Mouse (Mus musculus): ENCODE results near the gene Mrpl55. TPM values are rescaled to one million over a fixed set of nuclear protein-coding genes. Genes with fewer than 3 reads are reported as not detected.
A peak's percentile ranks its signal among the peaks of the same experiment; 100 is the strongest.

The Mrpl55 gene
- polyA plus RNA-seq (2014; fragmentation: Nextera tagmentation; extraction: Ambion mirVana): 89.9 and 100 TPM in 2 replicates

DNA sequence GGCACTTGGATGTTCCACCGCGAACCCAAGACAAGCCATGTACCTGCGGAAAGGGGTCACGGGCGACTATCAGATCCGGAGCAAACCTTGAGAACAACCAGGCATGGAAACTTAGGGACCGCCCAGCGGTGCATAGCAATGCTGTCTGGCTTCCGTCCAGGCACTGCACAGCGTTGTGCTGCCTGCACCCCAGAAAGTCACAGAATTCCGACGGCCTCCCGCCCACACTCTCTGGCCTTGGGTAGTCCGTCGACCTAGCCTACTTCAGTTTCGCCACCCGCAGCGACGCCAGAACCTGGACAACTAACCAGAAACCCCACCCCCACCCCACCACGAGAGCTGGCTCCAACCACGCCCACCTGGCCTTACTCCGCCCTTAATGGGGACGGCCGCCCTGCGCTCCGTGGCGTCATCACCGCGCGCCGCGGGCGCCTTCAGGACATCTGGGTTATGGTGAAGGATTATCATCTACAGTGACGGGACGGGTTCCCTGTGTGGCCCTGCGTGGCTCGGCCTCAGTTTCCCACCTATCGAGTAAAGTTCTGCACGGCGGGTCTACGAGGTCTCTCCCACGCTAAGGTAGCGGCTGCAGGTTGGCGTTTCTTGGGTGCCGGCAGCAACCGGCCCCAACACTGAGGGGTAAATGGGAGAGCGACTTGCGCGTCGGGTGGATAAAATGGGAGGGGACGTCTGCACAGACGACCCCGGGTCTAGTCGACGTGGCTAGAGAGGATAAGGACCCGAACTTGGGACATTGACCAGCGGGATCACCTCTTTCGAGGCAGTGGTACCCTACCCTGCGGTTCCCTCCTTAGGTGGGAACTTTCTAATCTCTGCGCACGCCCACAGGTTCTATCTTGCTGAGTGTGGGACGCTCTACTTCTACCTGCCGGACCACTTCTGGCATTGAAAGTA is at the start of gene Mrpl55:
Gene Mrpl55, plus strand, starts transcription at position 406 of the 915 bp plus-strand sequence.
- Histone ChIP-seq H3K9ac (peak within 1 kb of the TSS; percentile 84), H3K4me3 (ENCODE audit: low read depth, low read length) (peak within 1 kb of the TSS; percentile 90), H3K4me2 (peak within 1 kb of the TSS; percentile 94), H3K27me3 (ENCODE audit: insufficient read depth, low read length) (no peaks in the 10 kb centered on the region), H3K9me3 (ENCODE audit: low read depth, low read length) (no peaks in the 10 kb centered on the region), H3K36me3 (ENCODE audit: insufficient read depth) (peaks cover 41% of the 10 kb centered on the region), H3K27ac (ENCODE audit: low read depth) (peak within 1 kb of the TSS; percentile 69; the same call in 1 of the 2 replicates), H3K4me1 (ENCODE audit: insufficient read depth) (peaks cover 8% of the 10 kb centered on the region; the same call in 1 of the 2 replicates)
- TF ChIP-seq CTCF (IDR thresholded peaks at IDR 0.05; ENCODE audit: low read depth): no peak
- under 1% methylated on average over 63 of the region's 63 CpGs for WGBS
- ATAC-seq (ENCODE audit: insufficient read depth) (peak; percentile 91), DNase-seq (peak; percentile 98)

DNA sequence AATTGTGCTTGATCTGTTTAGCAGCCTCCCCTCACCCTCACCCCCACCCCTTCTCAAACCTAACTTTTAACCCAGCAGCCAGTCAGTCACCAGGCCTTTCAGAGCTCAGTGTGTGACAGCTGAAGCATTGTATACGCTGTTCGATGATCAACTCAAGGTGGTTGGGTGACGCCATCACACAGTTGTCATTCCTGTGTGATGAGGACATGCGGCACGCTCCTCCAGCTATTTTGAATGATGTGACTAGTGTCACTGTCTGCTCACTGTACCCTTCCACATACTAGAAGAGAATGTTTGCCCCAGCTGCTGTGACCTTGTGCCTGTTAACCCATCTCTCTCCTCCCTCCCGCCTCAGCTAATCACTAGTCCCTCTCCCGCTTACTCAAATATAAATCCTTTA is 48.1 kb upstream of the Mrpl55 start:
- peaks cover 7% of the 10 kb centered on the region; the same call in 1 of the 2 replicates for H3K36me3 ChIP-seq (ENCODE audit: insufficient read depth)
- WGBS: 45% methylated on average over 7 of the region's 7 CpGs
- no peak overlapping the region for H3K4me3 ChIP-seq (ENCODE audit: low read depth, low read length)
- H3K27ac ChIP-seq (ENCODE audit: low read depth): no peak overlapping the region
- H3K9ac ChIP-seq: no peak overlapping the region
- DNase-seq (no peak), ATAC-seq (ENCODE audit: insufficient read depth) (no peak)
- no peaks in the 10 kb centered on the region for H3K9me3 ChIP-seq (ENCODE audit: low read depth, low read length)
- H3K27me3 ChIP-seq (ENCODE audit: insufficient read depth, low read length): no peaks in the 10 kb centered on the region
- TF ChIP-seq CTCF (IDR thresholded peaks at IDR 0.05; ENCODE audit: low read depth): no peak
- H3K4me2 ChIP-seq: no peak overlapping the region
- no peaks in the 10 kb centered on the region for H3K4me1 ChIP-seq (ENCODE audit: insufficient read depth)

DNA sequence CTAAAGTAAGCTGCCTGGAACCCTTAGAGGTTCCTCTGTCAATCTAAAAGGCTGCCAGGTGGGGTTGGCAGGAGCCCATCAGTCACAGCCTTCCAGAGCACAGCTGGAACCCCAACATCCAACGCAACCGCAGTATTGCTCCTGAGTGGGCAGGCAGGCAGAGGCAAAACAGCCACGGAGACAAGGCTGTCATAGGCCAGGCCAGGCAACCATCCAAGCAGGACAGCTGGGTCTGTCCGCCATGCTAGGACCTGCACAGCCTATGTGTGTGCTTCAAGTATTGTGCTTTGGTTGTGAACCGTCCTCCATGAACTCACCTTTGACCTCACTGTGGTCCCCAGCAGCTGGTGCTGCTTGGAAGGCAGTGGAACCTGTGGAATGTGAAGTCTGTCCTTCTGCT is 46.4 kb upstream of the Mrpl55 start:
- Histone ChIP-seq H3K9me3 (ENCODE audit: low read depth, low read length) (no peaks in the 10 kb centered on the region), H3K4me3 (ENCODE audit: low read depth, low read length) (no peak overlapping the region), H3K36me3 (ENCODE audit: insufficient read depth) (peaks cover 7% of the 10 kb centered on the region; the same call in 1 of the 2 replicates), H3K4me2 (no peak overlapping the region), H3K9ac (no peak overlapping the region), H3K27me3 (ENCODE audit: insufficient read depth, low read length) (no peaks in the 10 kb centered on the region), H3K4me1 (ENCODE audit: insufficient read depth) (no peaks in the 10 kb centered on the region), H3K27ac (ENCODE audit: low read depth) (no peak overlapping the region)
- TF ChIP-seq CTCF (IDR thresholded peaks at IDR 0.05; ENCODE audit: low read depth): no peak
- WGBS: 76% methylated on average over 5 of the region's 5 CpGs
- DNase-seq (no peak), ATAC-seq (ENCODE audit: insufficient read depth) (no peak)

GRCm38 (mm10) chr11:59159099-59159498 is 43.2 kb upstream of the Mrpl55 start:
- 90% methylated on average over 13 of the region's 13 CpGs for WGBS
- peaks cover 4% of the 10 kb centered on the region for H3K4me1 ChIP-seq (ENCODE audit: insufficient read depth)
- no peaks in the 10 kb centered on the region for H3K27me3 ChIP-seq (ENCODE audit: insufficient read depth, low read length)
- ATAC-seq (ENCODE audit: insufficient read depth): no peak
- peaks cover 7% of the 10 kb centered on the region; the same call in 1 of the 2 replicates for H3K36me3 ChIP-seq (ENCODE audit: insufficient read depth)
- no peaks in the 10 kb centered on the region for H3K9me3 ChIP-seq (ENCODE audit: low read depth, low read length)
- no peak overlapping the region for H3K4me2 ChIP-seq
- DNase-seq: no peak
- H3K27ac ChIP-seq (ENCODE audit: low read depth): no peak overlapping the region
- H3K9ac ChIP-seq: no peak overlapping the region
- TF ChIP-seq CTCF (IDR thresholded peaks at IDR 0.05; ENCODE audit: low read depth): no peak
- no peak overlapping the region for H3K4me3 ChIP-seq (ENCODE audit: low read depth, low read length)

- H3K27ac ChIP-seq (ENCODE audit: low read depth): no peak overlapping the region
- WGBS: 86% methylated on average over 4 of the region's 4 CpGs
- peaks cover 5% of the 10 kb centered on the region for H3K4me1 ChIP-seq (ENCODE audit: insufficient read depth)
- H3K36me3 ChIP-seq (ENCODE audit: insufficient read depth): peaks cover 7% of the 10 kb centered on the region; the same call in 1 of the 2 replicates
- TF ChIP-seq CTCF (IDR thresholded peaks at IDR 0.05; ENCODE audit: low read depth): no peak
- ATAC-seq (ENCODE audit: insufficient read depth) (no peak), DNase-seq (no peak)
- H3K4me3 ChIP-seq (ENCODE audit: low read depth, low read length): no peak overlapping the region
- H3K27me3 ChIP-seq (ENCODE audit: insufficient read depth, low read length): no peaks in the 10 kb centered on the region
- H3K4me2 ChIP-seq: no peak overlapping the region
- H3K9ac ChIP-seq: no peak overlapping the region
- H3K9me3 ChIP-seq (ENCODE audit: low read depth, low read length): no peaks in the 10 kb centered on the region
Observed at GRCm38 (mm10) chr11:59159558-59159957, 42.7 kb upstream of the Mrpl55 start.

DNA sequence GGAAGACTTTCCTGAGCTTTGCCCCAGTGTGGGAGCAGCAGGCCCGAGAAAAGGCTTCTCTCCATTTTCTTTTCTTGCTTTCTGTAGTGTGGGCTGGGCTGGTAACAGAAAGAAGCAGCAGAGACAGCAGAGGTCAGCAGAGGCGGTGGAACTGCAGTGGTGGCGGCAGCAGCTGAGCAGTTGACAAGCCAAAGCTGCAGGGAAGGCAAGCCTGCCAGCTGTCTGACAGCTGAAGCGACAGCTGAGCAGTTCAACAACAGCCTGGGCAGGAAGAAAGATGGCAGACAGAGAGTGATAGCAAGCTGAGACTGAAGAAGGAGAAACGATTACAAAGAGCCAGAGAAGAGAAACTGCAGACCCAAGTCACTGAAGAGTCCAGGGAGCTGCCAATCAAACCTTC is 40.9 kb upstream of the Mrpl55 start:
- ATAC-seq (ENCODE audit: insufficient read depth) (no peak), DNase-seq (peak; percentile 55)
- Histone ChIP-seq H3K9ac (no peak overlapping the region), H3K9me3 (ENCODE audit: low read depth, low read length) (no peaks in the 10 kb centered on the region), H3K4me3 (ENCODE audit: low read depth, low read length) (no peak overlapping the region), H3K4me1 (ENCODE audit: insufficient read depth) (peaks cover 5% of the 10 kb centered on the region), H3K27me3 (ENCODE audit: insufficient read depth, low read length) (no peaks in the 10 kb centered on the region), H3K4me2 (no peak overlapping the region), H3K27ac (ENCODE audit: low read depth) (no peak overlapping the region), H3K36me3 (ENCODE audit: insufficient read depth) (peaks cover 1% of the 10 kb centered on the region; the same call in 1 of the 2 replicates)
- TF ChIP-seq CTCF (IDR thresholded peaks at IDR 0.05; ENCODE audit: low read depth): no peak
- WGBS: 46% methylated on average over 5 of the region's 5 CpGs

All from lung, embryonic 14.5 days (tissue).